Mouse (Mus musculus) limb, embryonic 15.5 days (tissue): ENCODE data around the gene Pdlim7. TPM values are rescaled to one million over a fixed set of nuclear protein-coding genes. Genes with fewer than 3 reads are reported as not detected.

Source experiments
- ATAC-seq: fragments of 200-750 bp; cut with Nextera tagmentation; 2 replicates; pipeline ENCODE4 v1.8.0; 2017; ENCODE audit warnings: low read depth, moderate TSS enrichment; ENCODE audit not compliant: insufficient number of reproducible peaks, low FRiP score, low TSS enrichment
- H3K27ac ChIP-seq: fragments of 300-500 bp; sonication (generic); 2 replicates; pipeline ENCODE4 v1.5.1; 2015; ENCODE audit warnings: moderate library complexity, mild to moderate bottlenecking, inconsistent platforms
- H3K27me3 ChIP-seq: fragments of 300-500 bp; sonication (generic); 2 replicates; pipeline ENCODE4 v1.6.1; 2015; ENCODE audit warnings: inconsistent platforms
- H3K36me3 ChIP-seq: fragments of 300-500 bp; sonication (generic); 2 replicates; pipeline ENCODE4 v1.6.1; 2015; ENCODE audit warnings: inconsistent platforms
- H3K4me1 ChIP-seq: fragments of 300-500 bp; sonication (generic); 2 replicates; pipeline ENCODE4 v1.6.1; 2015; ENCODE audit warnings: inconsistent platforms
- H3K4me2 ChIP-seq: fragments of 300-500 bp; sonication (generic); 2 replicates; pipeline ENCODE4 v1.6.1; 2015; ENCODE audit warnings: mild to moderate bottlenecking, inconsistent platforms
- H3K4me3 ChIP-seq: fragments of 300-500 bp; sonication (generic); 2 replicates; pipeline ENCODE4 v1.5.1; 2015; ENCODE audit warnings: mild to moderate bottlenecking, inconsistent platforms
- H3K9ac ChIP-seq: fragments of 300-500 bp; sonication (generic); 2 replicates; pipeline ENCODE4 v1.6.1; 2015; ENCODE audit warnings: inconsistent platforms
- H3K9me3 ChIP-seq: fragments of 300-500 bp; sonication (generic); 2 replicates; pipeline ENCODE4 v1.6.1; 2016; ENCODE audit warnings: inconsistent platforms
- WGBS: fragments of 180-500 bp; shearing (Covaris S2); methylation state at CpG from one replicate; pipeline ENCODE4 v1.1.7; 2015; 5-methylcytosine and 5-hydroxymethylcytosine counted together
- polyA plus RNA-seq: library from polyadenylated mRNA; unstranded; fragments of >200 nt; fragmentation: Nextera tagmentation; extraction: Ambion mirVana; gene quantifications from 2 replicates; pipeline ENCODE4 v1.2.1, GENCODE M21; 2015

The Pdlim7 gene
- polyA plus RNA-seq: 147 and 213 TPM in 2 replicates

DNA sequence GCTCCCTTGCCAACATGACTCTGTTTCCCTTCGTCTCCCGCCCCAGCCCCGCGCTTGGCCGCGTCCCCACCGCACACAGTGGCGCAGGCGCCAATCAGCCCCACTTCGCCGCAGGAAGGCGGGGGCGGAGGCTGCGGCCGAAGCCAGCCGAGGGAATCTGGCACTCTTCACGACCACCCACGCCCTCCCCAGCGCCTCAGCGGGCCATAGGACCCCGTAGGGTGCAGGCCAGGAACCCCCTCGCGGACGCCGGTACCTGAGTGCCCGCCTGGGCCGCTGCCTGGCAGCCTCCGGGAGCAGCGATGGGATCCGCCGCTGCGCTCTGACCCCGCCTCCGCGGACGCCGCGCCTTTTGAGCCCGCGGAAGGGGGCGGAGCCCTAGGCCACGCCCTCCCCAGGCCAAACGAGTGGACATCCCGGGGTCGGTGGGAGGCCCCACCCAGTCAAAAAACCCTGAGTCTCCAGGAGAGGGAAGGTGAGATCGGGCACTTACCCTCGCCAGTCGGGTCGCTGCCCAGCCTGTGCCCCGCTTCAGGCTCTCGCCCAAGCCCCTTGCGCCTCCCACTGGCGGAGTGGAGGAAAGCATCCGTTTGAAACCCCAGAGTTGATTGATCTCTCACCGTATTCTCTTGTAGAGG, at the start of gene Pdlim7:
TSS of gene Pdlim7 (minus strand) at position 566 of the 638 bp plus-strand sequence.
- Histone ChIP-seq H3K9me3 (no peaks in the 10 kb centered on the region), H3K27me3 (no peaks in the 10 kb centered on the region), H3K9ac (peak within 1 kb of the TSS; percentile 80), H3K27ac (peak within 1 kb of the TSS; percentile 84), H3K4me1 (peaks cover 41% of the 10 kb centered on the region), H3K4me3 (peak within 1 kb of the TSS; percentile 71), H3K36me3 (peaks cover 17% of the 10 kb centered on the region), H3K4me2 (peak within 1 kb of the TSS; percentile 88)
- WGBS: under 1% methylated on average over 55 of the region's 55 CpGs
- peak; percentile 53 for ATAC-seq

DNA sequence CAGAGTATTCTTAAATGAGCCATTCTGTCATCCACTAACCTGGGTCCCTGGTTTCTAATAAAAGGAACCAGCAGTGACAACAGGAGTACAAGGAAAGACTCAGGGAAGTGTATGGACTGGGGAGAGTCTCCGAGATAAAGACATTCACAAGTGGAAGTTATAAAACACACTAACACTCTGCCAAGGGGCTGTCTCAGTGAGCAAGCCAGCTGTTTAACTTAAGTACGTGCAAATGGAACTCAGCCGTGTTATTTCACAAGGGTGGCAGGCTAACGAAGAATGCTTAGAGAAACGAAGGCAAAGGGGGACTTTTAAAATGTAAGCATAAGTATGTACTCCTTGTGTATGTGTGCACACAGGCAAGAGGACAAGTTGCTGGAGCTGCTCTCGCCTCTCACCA, 44.0 kb upstream of the Pdlim7 start:
- no peak for ATAC-seq
- H3K27ac ChIP-seq: no peak overlapping the region
- H3K4me1 ChIP-seq: no peaks in the 10 kb centered on the region
- no peaks in the 10 kb centered on the region for H3K9me3 ChIP-seq
- H3K36me3 ChIP-seq: peaks cover 40% of the 10 kb centered on the region
- H3K4me3 ChIP-seq: no peak overlapping the region
- no peak overlapping the region for H3K4me2 ChIP-seq
- WGBS: 66% methylated on average over 6 of the region's 6 CpGs
- no peaks in the 10 kb centered on the region for H3K27me3 ChIP-seq
- no peak overlapping the region for H3K9ac ChIP-seq

DNA sequence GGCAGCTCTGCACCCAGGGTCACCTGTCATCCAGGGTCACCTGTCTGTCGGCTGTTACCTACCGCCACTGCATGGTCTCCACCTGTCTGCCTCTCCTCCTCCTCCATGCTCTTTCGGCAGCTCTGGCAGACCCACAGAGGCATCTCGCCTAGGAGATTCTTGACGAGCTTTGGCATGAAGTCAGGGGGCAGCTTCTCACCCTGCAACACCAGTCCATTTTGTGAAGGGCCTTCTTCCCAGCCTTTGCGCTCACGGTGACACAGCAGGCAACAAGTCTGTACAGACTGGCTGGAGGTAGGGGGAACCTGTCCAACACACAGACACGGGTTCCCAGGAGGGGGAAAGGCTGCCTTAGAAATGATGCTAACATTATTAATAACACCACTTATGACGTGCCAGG, 42.4 kb upstream of the Pdlim7 start:
- H3K4me2 ChIP-seq: no peak overlapping the region
- no peaks in the 10 kb centered on the region for H3K4me1 ChIP-seq
- H3K27ac ChIP-seq: no peak overlapping the region
- no peak overlapping the region for H3K4me3 ChIP-seq
- H3K36me3 ChIP-seq: peaks cover 55% of the 10 kb centered on the region
- no peaks in the 10 kb centered on the region for H3K9me3 ChIP-seq
- H3K9ac ChIP-seq: no peak overlapping the region
- no peaks in the 10 kb centered on the region for H3K27me3 ChIP-seq
- 89% methylated on average over 9 of the region's 9 CpGs for WGBS
- no peak for ATAC-seq

DNA sequence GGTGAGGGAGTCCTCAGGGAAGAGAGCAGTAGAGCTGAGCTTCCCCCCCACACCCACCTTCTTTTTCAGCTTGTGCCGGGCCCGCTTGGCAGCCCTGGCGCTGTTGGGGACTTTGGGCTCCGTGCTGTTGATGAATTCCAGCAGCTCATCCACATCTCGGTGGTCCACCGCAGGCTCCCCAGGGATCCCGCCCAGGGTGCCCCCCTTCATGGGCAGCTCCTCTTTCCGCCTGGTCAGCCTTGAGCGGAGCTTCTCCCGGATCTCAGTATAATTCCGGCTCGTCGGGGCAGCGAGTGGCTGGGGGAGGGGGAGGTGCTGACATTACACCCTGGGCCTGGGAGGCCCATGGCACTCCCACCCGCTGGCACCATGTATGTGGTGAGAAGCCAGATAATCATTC, 35.6 kb upstream of the Pdlim7 start:
- Histone ChIP-seq H3K36me3 (peaks cover 99% of the 10 kb centered on the region), H3K4me2 (no peak overlapping the region), H3K27me3 (no peaks in the 10 kb centered on the region), H3K4me1 (no peaks in the 10 kb centered on the region), H3K9ac (no peak overlapping the region), H3K9me3 (no peaks in the 10 kb centered on the region), H3K4me3 (no peak overlapping the region), H3K27ac (no peak overlapping the region)
- WGBS: 91% methylated on average over 15 of the region's 15 CpGs
- ATAC-seq: no peak

DNA sequence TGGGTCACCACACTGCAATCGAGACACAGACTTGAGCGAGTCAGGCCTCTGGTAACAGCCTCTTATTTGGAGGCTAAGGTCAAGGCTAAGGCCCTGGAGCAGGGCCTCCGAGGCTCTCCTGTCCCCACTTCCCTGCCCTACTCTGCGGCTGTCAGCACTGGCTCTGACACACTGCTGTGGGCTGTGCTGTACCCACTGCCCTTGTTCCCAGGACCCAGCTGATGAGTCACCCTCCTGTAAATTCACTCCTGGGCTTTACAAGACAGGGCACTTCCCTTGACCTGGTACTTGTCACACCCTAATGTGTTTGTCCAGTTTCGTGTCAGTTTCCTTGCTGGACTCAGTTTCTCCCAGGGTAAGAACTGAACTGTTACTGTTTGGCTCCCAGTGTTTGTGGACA, 35.0 kb upstream of the Pdlim7 start:
- WGBS: 89% methylated on average over 5 of the region's 5 CpGs
- Histone ChIP-seq H3K27me3 (no peaks in the 10 kb centered on the region), H3K36me3 (peaks cover 99% of the 10 kb centered on the region), H3K9ac (no peak overlapping the region), H3K4me3 (no peak overlapping the region), H3K4me1 (no peaks in the 10 kb centered on the region), H3K27ac (no peak overlapping the region), H3K9me3 (no peaks in the 10 kb centered on the region), H3K4me2 (no peak overlapping the region)
- no peak for ATAC-seq

DNA sequence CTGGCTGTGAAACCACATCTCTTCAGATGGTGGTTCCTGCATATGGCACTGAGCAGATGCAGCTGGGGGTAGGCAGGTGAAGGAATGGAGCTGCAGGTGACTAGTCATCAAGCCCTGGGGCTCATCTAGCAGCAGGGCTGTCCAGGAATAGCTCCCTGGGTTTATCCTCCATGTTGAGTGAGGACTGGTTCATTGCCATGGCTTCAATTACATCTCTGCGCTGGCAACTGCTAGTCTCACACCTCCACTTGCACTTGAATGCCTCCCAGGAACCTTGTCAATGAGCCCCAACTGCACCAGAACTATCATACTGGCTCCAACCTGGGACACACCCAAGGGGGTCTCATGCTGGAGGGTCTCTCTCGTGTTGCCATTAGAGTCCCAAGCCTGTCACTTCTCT, 34.4 kb upstream of the Pdlim7 start:
- peaks cover 99% of the 10 kb centered on the region for H3K36me3 ChIP-seq
- no peak for ATAC-seq
- no peaks in the 10 kb centered on the region for H3K27me3 ChIP-seq
- 86% methylated on average over 2 of the region's 2 CpGs for WGBS
- no peak overlapping the region for H3K27ac ChIP-seq
- H3K4me2 ChIP-seq: no peak overlapping the region
- H3K4me1 ChIP-seq: no peaks in the 10 kb centered on the region
- H3K9ac ChIP-seq: no peak overlapping the region
- no peaks in the 10 kb centered on the region for H3K9me3 ChIP-seq
- H3K4me3 ChIP-seq: no peak overlapping the region

DNA sequence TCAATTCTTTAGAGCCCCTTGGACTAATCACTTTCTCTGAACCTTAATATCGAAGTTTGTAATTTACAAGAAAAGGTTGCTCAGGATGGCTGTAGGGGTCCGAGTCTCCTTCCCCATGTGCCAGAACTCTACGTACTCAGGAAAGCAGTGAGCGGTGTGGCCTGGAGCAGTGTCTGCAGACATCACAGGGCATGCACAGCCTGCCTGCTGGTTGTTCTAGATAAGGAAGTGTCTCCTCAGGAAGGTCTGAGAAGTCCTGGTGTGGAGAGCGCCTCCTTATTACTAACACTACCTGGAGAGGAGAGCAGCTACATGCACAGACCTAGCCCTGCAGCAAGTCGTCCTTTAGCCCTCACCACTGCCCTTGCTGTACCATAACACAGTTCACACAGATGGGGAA, 31.3 kb upstream of the Pdlim7 start:
- Histone ChIP-seq H3K27me3 (no peaks in the 10 kb centered on the region), H3K9ac (no peak overlapping the region), H3K27ac (no peak overlapping the region), H3K4me3 (no peak overlapping the region), H3K36me3 (peaks cover 99% of the 10 kb centered on the region), H3K4me2 (no peak overlapping the region), H3K4me1 (no peaks in the 10 kb centered on the region), H3K9me3 (no peaks in the 10 kb centered on the region)
- no peak for ATAC-seq
- 90% methylated on average over 6 of the region's 6 CpGs for WGBS

DNA sequence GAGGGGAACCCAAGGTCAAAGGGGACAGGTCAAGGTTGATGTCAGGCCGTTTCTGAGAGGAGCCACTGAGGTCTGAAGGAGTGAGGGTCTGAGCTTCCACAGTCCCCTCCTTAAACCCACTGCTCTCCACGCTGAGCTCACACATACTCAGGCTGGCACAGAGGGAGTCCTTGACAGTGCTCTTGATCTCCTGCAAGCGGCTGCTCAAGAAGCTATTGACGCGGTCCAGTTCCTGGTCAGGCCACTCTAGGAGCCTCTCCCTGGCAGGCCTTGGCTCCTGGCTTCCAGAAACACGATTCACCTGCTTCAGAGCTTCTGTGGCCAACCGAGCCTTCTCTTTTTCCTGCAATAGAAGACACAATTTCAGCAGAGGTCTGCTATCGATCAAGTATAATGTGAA, 30.0 kb upstream of the Pdlim7 start:
- Histone ChIP-seq H3K9me3 (no peaks in the 10 kb centered on the region), H3K4me1 (no peaks in the 10 kb centered on the region), H3K27ac (no peak overlapping the region), H3K36me3 (peaks cover 99% of the 10 kb centered on the region), H3K9ac (no peak overlapping the region), H3K4me2 (no peak overlapping the region), H3K4me3 (no peak overlapping the region), H3K27me3 (no peaks in the 10 kb centered on the region)
- WGBS: 88% methylated on average over 8 of the region's 8 CpGs
- ATAC-seq: no peak

DNA sequence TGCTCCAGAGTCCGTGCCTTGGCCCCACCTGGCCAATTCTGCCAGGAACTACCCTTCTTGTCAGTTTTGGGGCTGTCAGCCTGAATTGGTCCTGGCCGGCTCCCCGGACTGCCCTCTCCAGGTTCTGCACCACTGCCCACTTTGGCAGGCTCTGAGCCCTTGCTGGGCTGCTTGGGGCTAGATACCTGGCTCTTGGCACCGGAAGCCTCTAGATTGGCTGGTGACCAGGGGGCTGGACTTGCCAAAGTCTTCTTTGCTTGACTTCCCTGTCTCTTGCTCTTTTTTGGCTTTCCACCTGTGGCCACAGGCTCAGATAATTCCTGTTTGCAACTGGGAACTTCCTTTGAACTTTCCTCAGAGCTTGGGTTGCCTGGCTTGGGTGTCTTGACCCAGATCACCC, 29.4 kb upstream of the Pdlim7 start:
- no peak overlapping the region for H3K9ac ChIP-seq
- no peak overlapping the region for H3K27ac ChIP-seq
- H3K27me3 ChIP-seq: no peaks in the 10 kb centered on the region
- H3K9me3 ChIP-seq: no peaks in the 10 kb centered on the region
- H3K4me2 ChIP-seq: no peak overlapping the region
- H3K4me3 ChIP-seq: no peak overlapping the region
- no peak for ATAC-seq
- WGBS: 97% methylated on average over 4 of the region's 4 CpGs
- H3K36me3 ChIP-seq: peaks cover 99% of the 10 kb centered on the region
- H3K4me1 ChIP-seq: no peaks in the 10 kb centered on the region

DNA sequence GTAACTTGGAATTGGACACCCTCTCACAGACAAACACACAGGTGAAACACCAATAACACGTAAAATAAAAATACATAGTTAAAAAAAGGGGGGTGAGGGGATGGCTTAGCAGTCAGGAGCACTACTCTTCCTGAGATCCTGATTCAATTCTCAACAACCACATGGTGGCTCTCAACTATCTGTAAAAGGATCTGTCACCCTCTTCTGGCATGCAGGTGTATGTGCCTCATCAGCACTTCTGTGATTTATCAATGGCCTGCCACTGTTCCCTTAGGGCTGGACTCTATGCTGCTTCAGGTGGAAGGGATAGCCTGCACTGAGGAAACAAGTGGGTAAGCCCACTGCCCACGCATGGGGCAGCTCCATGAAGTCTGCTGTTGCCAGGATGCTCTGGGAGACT, 27.5 kb upstream of the Pdlim7 start:
- H3K27ac ChIP-seq: no peak overlapping the region
- H3K27me3 ChIP-seq: no peaks in the 10 kb centered on the region
- no peak overlapping the region for H3K9ac ChIP-seq
- 97% methylated on average over 2 of the region's 2 CpGs for WGBS
- peaks cover 84% of the 10 kb centered on the region for H3K36me3 ChIP-seq
- H3K9me3 ChIP-seq: no peaks in the 10 kb centered on the region
- no peak overlapping the region for H3K4me2 ChIP-seq
- no peak overlapping the region for H3K4me3 ChIP-seq
- no peak for ATAC-seq
- H3K4me1 ChIP-seq: 0 out of 2 replicates have a peak, but pooled peaks cover 5% of the 10 kb centered on the region

DNA sequence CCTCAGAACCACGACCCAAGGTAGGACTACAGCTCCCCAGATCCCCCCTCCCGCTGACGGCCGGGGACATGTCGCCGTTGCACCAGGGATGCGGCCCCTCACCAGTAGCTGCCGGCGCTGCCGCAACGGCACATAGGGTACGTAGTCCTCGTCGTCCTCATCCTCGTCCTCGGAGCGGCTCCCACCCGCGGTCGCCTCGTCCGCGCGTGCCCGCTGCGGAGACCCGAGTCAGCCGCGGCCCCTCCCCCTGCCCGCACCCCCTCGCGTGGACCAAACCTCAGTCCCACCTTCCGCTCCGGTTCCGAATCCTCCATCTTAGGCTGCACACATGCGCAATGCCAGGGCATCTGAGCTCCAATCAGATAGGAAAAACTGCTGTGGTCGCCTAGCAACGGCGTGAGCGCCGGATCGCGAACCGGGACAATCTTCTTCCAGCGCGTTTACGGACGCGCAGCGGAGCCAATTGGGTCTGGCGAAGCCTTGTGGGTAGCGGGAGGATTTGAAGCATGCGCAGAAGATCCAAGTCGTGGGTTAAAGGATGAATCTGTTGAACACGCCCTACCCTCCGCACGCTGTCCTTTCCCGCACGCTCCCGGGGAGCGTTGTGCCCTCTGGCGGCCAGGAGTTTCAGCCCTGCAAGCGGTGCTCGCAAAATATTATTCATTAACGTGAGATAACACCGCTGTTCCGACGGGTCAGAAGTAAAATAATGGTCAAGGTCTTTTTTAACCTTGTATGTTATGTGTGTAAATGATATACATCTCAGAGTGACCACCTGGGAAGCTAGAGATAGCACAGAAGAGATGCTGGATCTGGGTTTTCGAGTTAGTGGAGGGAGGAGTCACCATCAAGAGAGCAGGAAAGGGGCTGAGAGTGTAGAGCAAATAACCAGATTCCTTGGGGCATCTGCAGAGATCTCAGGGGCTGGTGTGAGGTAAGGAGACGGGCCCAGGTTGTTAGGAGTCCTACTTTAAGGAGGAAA, 23.0 kb upstream of the Pdlim7 start, which contains the start of gene Ddx41:
TSS of gene Ddx41 (minus strand) at position 465 of the 982 bp plus-strand sequence.
- Histone ChIP-seq H3K4me2 (peak within 1 kb of the TSS; percentile 91), H3K4me1 (peaks cover 15% of the 10 kb centered on the region), H3K9ac (peak within 1 kb of the TSS; percentile 87), H3K27ac (peak within 1 kb of the TSS; percentile 72), H3K36me3 (peaks cover 71% of the 10 kb centered on the region), H3K4me3 (peak within 1 kb of the TSS; percentile 83), H3K27me3 (no peaks in the 10 kb centered on the region), H3K9me3 (no peaks in the 10 kb centered on the region)
- WGBS: under 1% methylated on average over 70 of the region's 70 CpGs
- peak; percentile 96 for ATAC-seq

DNA sequence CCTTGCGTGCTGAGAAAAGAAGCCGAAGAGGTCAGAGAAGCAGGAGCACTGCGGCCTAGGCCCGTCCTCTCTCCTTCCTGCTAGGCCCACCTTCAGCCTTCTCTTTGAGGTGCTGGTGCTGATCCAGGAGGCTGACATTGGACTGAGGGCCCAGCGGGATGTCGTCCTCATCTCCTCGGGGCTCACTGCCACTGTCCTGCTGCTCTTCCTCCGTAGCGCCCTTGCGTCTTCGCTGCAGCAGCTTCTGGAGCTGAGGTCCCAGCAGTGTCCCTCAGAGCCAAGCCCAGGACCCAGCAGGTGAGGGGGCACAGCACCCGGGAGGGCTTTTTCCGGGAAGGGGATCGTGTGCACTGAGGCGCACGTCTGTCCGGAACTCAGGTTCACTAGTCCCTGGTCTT, 22.3 kb upstream of the Pdlim7 start:
- peaks cover 15% of the 10 kb centered on the region for H3K4me1 ChIP-seq
- peaks cover 70% of the 10 kb centered on the region for H3K36me3 ChIP-seq
- no peak for ATAC-seq
- H3K27me3 ChIP-seq: no peaks in the 10 kb centered on the region
- peak overlapping the region; percentile 83 for H3K4me3 ChIP-seq
- H3K4me2 ChIP-seq: peak overlapping the region; percentile 91
- peak overlapping the region; percentile 87 for H3K9ac ChIP-seq
- H3K27ac ChIP-seq: peak overlapping the region; percentile 72
- WGBS: 17% methylated on average over 17 of the region's 17 CpGs
- H3K9me3 ChIP-seq: no peaks in the 10 kb centered on the region
